Mouse (Mus musculus) ES-Bruce4 (cell line): ENCODE results near the gene Pgpep1l. TPM values are rescaled to one million over a fixed set of nuclear protein-coding genes. Genes with fewer than 3 reads are reported as not detected.
A peak's percentile ranks its signal among the peaks of the same experiment; 100 is the strongest.

ENCODE experiments used
- H3K27ac ChIP-seq: 2 replicates; pipeline ENCODE4 v1.5.1; 2012; ENCODE audit warnings: low read length, inconsistent platforms; ENCODE audit not compliant: insufficient read depth
- H3K27me3 ChIP-seq: 2 replicates; pipeline ENCODE4 v1.6.1; 2012; ENCODE audit warnings: mild to moderate bottlenecking, low read length, inconsistent platforms; ENCODE audit not compliant: control insufficient read depth, poor library complexity, insufficient read depth, severe bottlenecking
- H3K36me3 ChIP-seq: 2 replicates; pipeline ENCODE4 v1.6.1; 2012; ENCODE audit warnings: inconsistent platforms, mild to moderate bottlenecking, low read length, moderate library complexity; ENCODE audit not compliant: control insufficient read depth, poor library complexity, insufficient read depth, severe bottlenecking
- H3K4me1 ChIP-seq: one replicate; pipeline ENCODE4 v1.8.1; 2011; ENCODE audit warnings: low read length; ENCODE audit not compliant: control insufficient read depth, insufficient read depth
- H3K4me3 ChIP-seq: 2 replicates; pipeline ENCODE4 v1.5.1; 2011; ENCODE audit warnings: low read depth, mild to moderate bottlenecking, low read length
- H3K9ac ChIP-seq: 2 replicates; pipeline ENCODE4 v1.6.1; 2012; ENCODE audit warnings: low read depth, mild to moderate bottlenecking, inconsistent platforms; ENCODE audit not compliant: poor library complexity, severe bottlenecking
- H3K9me3 ChIP-seq: replicated peaks from 2 replicates; pipeline ENCODE4 v1.6.1; 2012; ENCODE audit warnings: mild to moderate bottlenecking, low read length, inconsistent platforms; ENCODE audit not compliant: control insufficient read depth, poor library complexity, insufficient read depth, severe bottlenecking
- CTCF ChIP-seq: IDR thresholded peaks from one replicate; pipeline ENCODE4 v1.8.1; 2011; ENCODE audit warnings: low read depth, low read length
- EP300 ChIP-seq: IDR thresholded peaks from 2 replicates; pipeline ENCODE4 v1.6.1; 2011; ENCODE audit warnings: low read depth, low read length; ENCODE audit not compliant: insufficient read depth
- POLR2A ChIP-seq: IDR thresholded peaks from one replicate; pipeline ENCODE4 v1.8.1; 2011; ENCODE audit warnings: low read length; ENCODE audit not compliant: insufficient read depth
- polyA plus RNA-seq: library from polyadenylated mRNA; stranded (reverse); fragments of >200 nt; gene quantifications from 2 replicates; pipeline ENCODE4 v1.2.4, GENCODE M21; 2011; ENCODE audit warnings: low read depth; ENCODE audit not compliant: missing spikeins, insufficient read depth, insufficient read length

Pgpep1l gene
- polyA plus RNA-seq, 1 experiment: 3.4 TPM

GRCm38 (mm10) chr7:68262612-68263200, 1.3 kb downstream of the Pgpep1l start:
- peaks cover 5% of the 10 kb centered on the region; the same call in 1 of the 2 replicates for H3K9me3 ChIP-seq
- TF ChIP-seq EP300 (no peak), CTCF (no peak), POLR2A (no peak)
- H3K9ac ChIP-seq: no peak overlapping the region
- H3K27ac ChIP-seq: no peak overlapping the region
- no peaks in the 10 kb centered on the region for H3K27me3 ChIP-seq
- no peak overlapping the region for H3K4me3 ChIP-seq
- no peaks in the 10 kb centered on the region for H3K36me3 ChIP-seq
- H3K4me1 ChIP-seq: peaks cover 8% of the 10 kb centered on the region

GRCm38 (mm10) chr7:68259523-68260081, 4.4 kb downstream of the Pgpep1l start:
- no peaks in the 10 kb centered on the region for H3K27me3 ChIP-seq
- H3K36me3 ChIP-seq: no peaks in the 10 kb centered on the region
- no peak overlapping the region for H3K4me3 ChIP-seq
- H3K9me3 ChIP-seq: peaks cover 5% of the 10 kb centered on the region; the same call in 1 of the 2 replicates
- H3K4me1 ChIP-seq: peaks cover 11% of the 10 kb centered on the region
- peak overlapping the region; percentile 6; the same call in 1 of the 2 replicates for H3K9ac ChIP-seq
- H3K27ac ChIP-seq: peak overlapping the region; percentile 92
- TF ChIP-seq POLR2A (no peak), CTCF (no peak), EP300 (no peak)

GRCm38 (mm10) chr7:68258326-68259150, 5.5 kb downstream of the Pgpep1l start:
- peak overlapping the region; percentile 6; the same call in 1 of the 2 replicates for H3K9ac ChIP-seq
- H3K4me3 ChIP-seq: no peak overlapping the region
- H3K9me3 ChIP-seq: peaks cover 5% of the 10 kb centered on the region; the same call in 1 of the 2 replicates
- peaks cover 11% of the 10 kb centered on the region for H3K4me1 ChIP-seq
- TF ChIP-seq EP300: 0 out of 2 replicates have a peak, but pooled peaks have one; percentile 49
- TF ChIP-seq CTCF: no peak
- H3K27me3 ChIP-seq: no peaks in the 10 kb centered on the region
- H3K36me3 ChIP-seq: no peaks in the 10 kb centered on the region
- peak overlapping the region; percentile 8; the same call in 1 of the 2 replicates for H3K27ac ChIP-seq

GRCm38 (mm10) chr7:68257767-68258166, 6.3 kb downstream of the Pgpep1l start:
- Histone ChIP-seq H3K27ac (peak overlapping the region; percentile 56; the same call in 1 of the 2 replicates), H3K36me3 (no peaks in the 10 kb centered on the region), H3K9me3 (peaks cover 5% of the 10 kb centered on the region; the same call in 1 of the 2 replicates), H3K27me3 (no peaks in the 10 kb centered on the region), H3K4me1 (peaks cover 9% of the 10 kb centered on the region), H3K9ac (no peak overlapping the region), H3K4me3 (no peak overlapping the region)
- no peak for TF ChIP-seq CTCF
- 0 out of 2 replicates have a peak, but pooled peaks have one; percentile 28 for TF ChIP-seq EP300

- Histone ChIP-seq H3K27me3 (no peaks in the 10 kb centered on the region), H3K4me1 (no peaks in the 10 kb centered on the region), H3K9me3 (0 out of 2 replicates have a peak, but pooled peaks cover 4% of the 10 kb centered on the region), H3K4me3 (no peak overlapping the region), H3K36me3 (no peaks in the 10 kb centered on the region; the same call in 1 of the 2 replicates), H3K9ac (no peak overlapping the region), H3K27ac (no peak overlapping the region)
- TF ChIP-seq EP300 (no peak), CTCF (no peak), POLR2A (no peak)
Measured at GRCm38 (mm10) chr7:68250902-68251301, 13.1 kb downstream of the Pgpep1l start.
